ENCODE assay signal across 8 mouse cellular contexts in genomic region chr4:75278197-75279175, GRCm38 (mm10). TPM values are rescaled to one million over a fixed set of nuclear protein-coding genes. Genes with fewer than 3 reads are reported as not detected.
A peak's percentile ranks its signal among the peaks of the same experiment; 100 is the strongest.
DNase-seq lines count a peak whose midpoint lies in the region; ATAC-seq and TF ChIP-seq lines count a peak whose summit lies in the region.

Gene Dmac1 (minus strand): TSS chr4:75278305.

- no peak for TF ChIP-seq CTCF in bone marrow macrophage, adult 2 months (IDR thresholded peaks at IDR 0.05; ENCODE audit: low read depth, low read length)
- no peak for TF ChIP-seq CTCF in embryonic fibroblast, embryonic 13.5 days (IDR thresholded peaks at IDR 0.05; ENCODE audit: borderline replicate concordance, insufficient read depth, low read length)

- peak within 1 kb of the TSS; percentile 60 for H3K4me3 ChIP-seq in bone marrow macrophage, adult 2 months (ENCODE audit: insufficient read depth, low read length)
- peak within 1 kb of the TSS; percentile 89 for H3K4me3 ChIP-seq in embryonic fibroblast, embryonic 13.5 days (ENCODE audit: insufficient read depth, low read length)
- H3K4me3 ChIP-seq in kidney, embryonic 14.5 days (ENCODE audit: low read length), result peak within 1 kb of the TSS; percentile 67
- H3K4me3 ChIP-seq in limb, embryonic 15.5 days, result peak within 1 kb of the TSS; percentile 62

- peak within 1 kb of the TSS; percentile 21; the same call in 1 of the 2 replicates for H3K27ac ChIP-seq in bone marrow macrophage, adult 2 months (ENCODE audit: insufficient read depth, low read depth, low read length)
- no peak within 1 kb of the TSS for H3K27ac ChIP-seq in embryonic fibroblast, embryonic 13.5 days (ENCODE audit: insufficient read depth, low read length)
- H3K27ac ChIP-seq in kidney, embryonic 14.5 days (ENCODE audit: low read depth, low read length), result no peak within 1 kb of the TSS
- peak within 1 kb of the TSS; percentile 75 for H3K27ac ChIP-seq in limb, embryonic 15.5 days

- DNase-seq in A20 (ENCODE audit: low read depth, low spot score), result peak; percentile 95
- DNase-seq in heart, adult 9 months (ENCODE audit: low spot score in 2 of 2), result peak; percentile 90 to 94
- DNase-seq in monocyte, adult 2 months (ENCODE audit: low read depth in 1 of 2, low spot score in 2 of 2), result peak; percentile 66 to 84
- DNase-seq in spleen, postnatal 36 days (ENCODE audit: low spot score in 2 of 2), result peak; percentile 90 to 92

- peaks cover 2% of the 10 kb centered on the region; the same call in 1 of the 2 replicates for H3K4me1 ChIP-seq in bone marrow macrophage, adult 2 months (ENCODE audit: control insufficient read depth, insufficient read depth, low read length)
- H3K4me1 ChIP-seq in embryonic fibroblast, embryonic 13.5 days (ENCODE audit: control insufficient read depth, insufficient read depth, low read length), result no peaks in the 10 kb centered on the region
- H3K4me1 ChIP-seq in kidney, embryonic 14.5 days (ENCODE audit: control insufficient read depth, insufficient read depth, low read length), result 0 out of 2 replicates have a peak, but pooled peaks cover 3% of the 10 kb centered on the region
- H3K4me1 ChIP-seq in limb, embryonic 15.5 days, result no peaks in the 10 kb centered on the region

- H3K9me3 ChIP-seq in kidney, embryonic 14.5 days (ENCODE audit: control insufficient read depth, low read length), result no peaks in the 10 kb centered on the region
- no peaks in the 10 kb centered on the region for H3K9me3 ChIP-seq in limb, embryonic 15.5 days

- WGBS in kidney, embryonic 14.5 days, result 18% methylated on average over 23 of the region's 23 CpGs
- 17% methylated on average over 23 of the region's 23 CpGs for WGBS in limb, embryonic 15.5 days

- peak; percentile 96 for ATAC-seq in kidney, embryonic 14.5 days (ENCODE audit: low FRiP score, low TSS enrichment)
- peak; percentile 90 for ATAC-seq in limb, embryonic 15.5 days (ENCODE audit: insufficient number of reproducible peaks, low FRiP score, low TSS enrichment, low read depth)

- no peak for TF ChIP-seq POLR2A in bone marrow macrophage, adult 2 months (IDR thresholded peaks at IDR 0.05; ENCODE audit: borderline replicate concordance, low read depth, low read length)
- TF ChIP-seq POLR2A in embryonic fibroblast, embryonic 13.5 days (IDR thresholded peaks at IDR 0.05; ENCODE audit: low read depth, low read length), result peak; percentile 72

- H3K27me3 ChIP-seq in kidney, embryonic 14.5 days (ENCODE audit: control insufficient read depth, insufficient read depth, low read length), result no peaks in the 10 kb centered on the region
- H3K27me3 ChIP-seq in limb, embryonic 15.5 days, result no peaks in the 10 kb centered on the region

- peak within 1 kb of the TSS; percentile 45 for H3K4me2 ChIP-seq in kidney, embryonic 14.5 days (replicated peaks; ENCODE audit: low read depth, low read length)
- peak within 1 kb of the TSS; percentile 54 for H3K4me2 ChIP-seq in limb, embryonic 15.5 days

- no peaks in the 10 kb centered on the region; the same call in 1 of the 2 replicates for H3K36me3 ChIP-seq in kidney, embryonic 14.5 days (ENCODE audit: control insufficient read depth, insufficient read depth, low read length)
- peaks cover 5% of the 10 kb centered on the region for H3K36me3 ChIP-seq in limb, embryonic 15.5 days

- peak within 1 kb of the TSS; percentile 68 for H3K9ac ChIP-seq in kidney, embryonic 14.5 days (ENCODE audit: low read depth, low read length)
- peak within 1 kb of the TSS; percentile 81 for H3K9ac ChIP-seq in limb, embryonic 15.5 days

RNA-seq across cellular contexts. Expression of gene Dmac1, which starts in this region (rescaled TPM):
- 93.6 and 114 TPM in 2 replicates for polyA plus RNA-seq in bone marrow macrophage, adult 2 months (2012; ENCODE audit: insufficient read depth, insufficient read length, missing spikeins)
- polyA plus RNA-seq in embryonic fibroblast, embryonic 13.5 days (2011; ENCODE audit: insufficient read length, low read depth, missing spikeins), result 51.9 and 56.6 TPM in 2 replicates
- polyA plus RNA-seq in kidney, embryonic 14.5 days (2014; fragmentation: Nextera tagmentation; extraction: Ambion mirVana), result 120 and 163 TPM in 2 replicates
- polyA plus RNA-seq in limb, embryonic 15.5 days (2015; fragmentation: Nextera tagmentation; extraction: Ambion mirVana), result 121 and 124 TPM in 2 replicates

Comparison
In these comparisons a context has a peak if more than half of its experiments do, and no peak if none do; other contexts are left out.
1. H3K27ac ChIP-seq: peak in bone marrow macrophage, adult 2 months (single experiment) and limb, embryonic 15.5 days (single experiment); none in embryonic fibroblast, embryonic 13.5 days (single experiment) and kidney, embryonic 14.5 days (single experiment).
2. Peak in every context shown above with its lines, with median percentiles within 50 percentile points of each other: DNase-seq and H3K4me3 ChIP-seq.